Mouse (Mus musculus) neural tube, embryonic 12.5 days (tissue): Measurements from ENCODE around the gene Cald1. TPM values are rescaled to one million over a fixed set of nuclear protein-coding genes. Genes with fewer than 3 reads are reported as not detected.

Source experiments
- ATAC-seq: fragments of 200-750 bp; cut with Nextera tagmentation; 2 replicates; pipeline ENCODE4 v1.8.0; 2017; ENCODE audit warnings: low read depth, mild to moderate bottlenecking, moderate TSS enrichment, moderate library complexity; ENCODE audit not compliant: low FRiP score
- H3K27ac ChIP-seq: fragments of 300-500 bp; sonication (generic); 2 replicates; pipeline ENCODE4 v1.5.1; 2016
- H3K27me3 ChIP-seq: fragments of 300-500 bp; sonication (generic); replicated peaks from 2 replicates; pipeline ENCODE4 v1.6.1; 2016; ENCODE audit warnings: mild to moderate bottlenecking
- H3K36me3 ChIP-seq: fragments of 300-500 bp; sonication (generic); 2 replicates; pipeline ENCODE4 v1.6.1; 2016; ENCODE audit warnings: mild to moderate bottlenecking
- H3K4me1 ChIP-seq: fragments of 300-500 bp; sonication (generic); 2 replicates; pipeline ENCODE4 v1.6.1; 2016
- H3K4me2 ChIP-seq: fragments of 300-500 bp; sonication (generic); replicated peaks from 2 replicates; pipeline ENCODE4 v1.6.1; 2016; ENCODE audit warnings: mild to moderate bottlenecking
- H3K4me3 ChIP-seq: fragments of 300-500 bp; sonication (generic); 2 replicates; pipeline ENCODE4 v1.5.1; 2016
- H3K9ac ChIP-seq: fragments of 300-500 bp; sonication (generic); 2 replicates; pipeline ENCODE4 v1.6.1; 2016; ENCODE audit warnings: mild to moderate bottlenecking
- H3K9me3 ChIP-seq: fragments of 300-500 bp; sonication (generic); 2 replicates; pipeline ENCODE4 v1.6.1; 2016; ENCODE audit warnings: mild to moderate bottlenecking
- WGBS: fragments of 180-500 bp; shearing (Covaris S2); methylation state at CpG from one replicate; pipeline ENCODE4 v1.1.7; 2016; 5-methylcytosine and 5-hydroxymethylcytosine counted together
- polyA plus RNA-seq: library from polyadenylated mRNA; unstranded; fragments of >200 nt; fragmentation: Nextera tagmentation; extraction: Ambion mirVana; gene quantifications from 2 replicates; pipeline ENCODE4 v1.2.1, GENCODE M21; 2016

The Cald1 gene
- polyA plus RNA-seq, 1 experiment from 2014 or later = 90.0 TPM

- Histone ChIP-seq H3K36me3 (no peaks in the 10 kb centered on the region), H3K4me2 (no peak overlapping the region), H3K27ac (no peak overlapping the region), H3K27me3 (no peaks in the 10 kb centered on the region), H3K4me1 (no peaks in the 10 kb centered on the region), H3K4me3 (no peak overlapping the region), H3K9me3 (no peaks in the 10 kb centered on the region), H3K9ac (no peak overlapping the region)
- 84% methylated on average over 3 of the region's 3 CpGs for WGBS
- no peak for ATAC-seq
Measured at GRCm38 (mm10) chr6:34796881-34797280, 198.6 kb downstream of the Cald1 start.

- no peak overlapping the region for H3K9ac ChIP-seq
- H3K4me3 ChIP-seq = no peak overlapping the region
- H3K4me1 ChIP-seq = no peaks in the 10 kb centered on the region
- H3K27me3 ChIP-seq = no peaks in the 10 kb centered on the region
- H3K27ac ChIP-seq = no peak overlapping the region
- WGBS = 84% methylated on average over 3 of the region's 3 CpGs
- no peaks in the 10 kb centered on the region for H3K9me3 ChIP-seq
- H3K4me2 ChIP-seq = no peak overlapping the region
- no peak for ATAC-seq
- no peaks in the 10 kb centered on the region for H3K36me3 ChIP-seq
Measured at GRCm38 (mm10) chr6:34797887-34798286, 199.6 kb downstream of the Cald1 start.

- H3K4me1 ChIP-seq = no peaks in the 10 kb centered on the region
- no peaks in the 10 kb centered on the region for H3K36me3 ChIP-seq
- no peak for ATAC-seq
- WGBS = 89% methylated on average over 2 of the region's 2 CpGs
- no peak overlapping the region for H3K4me3 ChIP-seq
- no peak overlapping the region for H3K9ac ChIP-seq
- no peak overlapping the region for H3K4me2 ChIP-seq
- H3K27me3 ChIP-seq = no peaks in the 10 kb centered on the region
- H3K9me3 ChIP-seq = no peaks in the 10 kb centered on the region
- no peak overlapping the region for H3K27ac ChIP-seq
Measured at GRCm38 (mm10) chr6:34805582-34805981, 207.3 kb downstream of the Cald1 start.

- Histone ChIP-seq H3K4me3 (no peak overlapping the region), H3K36me3 (no peaks in the 10 kb centered on the region), H3K9me3 (no peaks in the 10 kb centered on the region), H3K27ac (no peak overlapping the region), H3K27me3 (no peaks in the 10 kb centered on the region), H3K4me1 (no peaks in the 10 kb centered on the region), H3K9ac (no peak overlapping the region), H3K4me2 (no peak overlapping the region)
- no peak for ATAC-seq
- WGBS = 91% methylated on average over 4 of the region's 4 CpGs
Measured at GRCm38 (mm10) chr6:34810651-34811050, 212.4 kb downstream of the Cald1 start.

GRCm38 (mm10) chr6:34824406-34824805, 226.1 kb downstream of the Cald1 start:
- H3K9me3 ChIP-seq = no peaks in the 10 kb centered on the region
- H3K27me3 ChIP-seq = no peaks in the 10 kb centered on the region
- no peak overlapping the region for H3K9ac ChIP-seq
- H3K4me3 ChIP-seq = no peak overlapping the region
- H3K4me1 ChIP-seq = no peaks in the 10 kb centered on the region
- ATAC-seq = no peak
- H3K27ac ChIP-seq = no peak overlapping the region
- no peak overlapping the region for H3K4me2 ChIP-seq
- no peaks in the 10 kb centered on the region for H3K36me3 ChIP-seq

Other genes with a start within 250 kb of the Cald1 start
- 20.2 TPM in 2 replicates for gene Akr1b8, start 244.4 kb upstream of the Cald1 start, polyA plus RNA-seq
- gene Akr1b10, start 214.3 kb upstream of the Cald1 start, polyA plus RNA-seq = 10.0 and 12.3 TPM in 2 replicates
- gene Akr1b7, start 186.2 kb upstream of the Cald1 start, polyA plus RNA-seq = not detected in 2 replicates
- 62.0 and 67.4 TPM in 2 replicates for gene Bpgm, start 122.3 kb upstream of the Cald1 start, polyA plus RNA-seq
- gene Agbl3, start 181.9 kb downstream of the Cald1 start, polyA plus RNA-seq = 8.4 and 9.1 TPM in 2 replicates